Mouse (Mus musculus) fibroblast of lung, adult 2 months (primary cell): Measurements from ENCODE around the gene Zfp771.
"Not testable (repeated sequence)": the region's sequence is repeated elsewhere in the genome, so short reads cannot be mapped to it uniquely, and the experiment has no call there.

Source experiments
- DNase-seq: peaks from one replicate; pipeline ENCODE4 v3.0.0-alpha.2; 2011; ENCODE audit warnings: low read depth

The Zfp771 gene

GRCm38 (mm10) chr7:127217901-127218642 is 26.0 kb upstream of the Zfp771 start:
- DNase-seq: no peak

GRCm38 (mm10) chr7:127218670-127219069 is 25.4 kb upstream of the Zfp771 start:
- DNase-seq: no peak

GRCm38 (mm10) chr7:127220440-127220839 is 23.6 kb upstream of the Zfp771 start:
- DNase-seq: no peak

- no peak for DNase-seq
Measured at GRCm38 (mm10) chr7:127223106-127223505, 21.0 kb upstream of the Zfp771 start.

GRCm38 (mm10) chr7:127223515-127224478 is 20.3 kb upstream of the Zfp771 start:
- no peak for DNase-seq

- no peak for DNase-seq
Measured at GRCm38 (mm10) chr7:127224616-127225015, 19.5 kb upstream of the Zfp771 start.

GRCm38 (mm10) chr7:127225147-127225995 is 18.7 kb upstream of the Zfp771 start:
- no peak for DNase-seq

- DNase-seq: no peak
Measured at GRCm38 (mm10) chr7:127228615-127229303, 15.3 kb upstream of the Zfp771 start.

GRCm38 (mm10) chr7:127231376-127231775 is 12.7 kb upstream of the Zfp771 start:
- DNase-seq: no peak

- no peak for DNase-seq
Measured at GRCm38 (mm10) chr7:127231826-127232621, 12.1 kb upstream of the Zfp771 start.

GRCm38 (mm10) chr7:127232622-127233367 is 11.3 kb upstream of the Zfp771 start, which contains the start of the genes Zfp553 and Sept1:
Zfp553 (plus strand) TSS chr7:127233061.
Sept1 (minus strand) TSS chr7:127233130.
- no peak for DNase-seq

- no peak for DNase-seq
Measured at GRCm38 (mm10) chr7:127233368-127233749, 10.7 kb upstream of the Zfp771 start.

GRCm38 (mm10) chr7:127233765-127234164 is 10.3 kb upstream of the Zfp771 start:
- DNase-seq: no peak

GRCm38 (mm10) chr7:127234777-127235176 is 9.3 kb upstream of the Zfp771 start:
- DNase-seq: no peak

- no peak for DNase-seq
Measured at GRCm38 (mm10) chr7:127243361-127243867, 660 bp upstream of the Zfp771 start.

GRCm38 (mm10) chr7:127244658-127245510 is 810 bp downstream of the Zfp771 start:
- DNase-seq: no peak

GRCm38 (mm10) chr7:127250511-127250910 is 6.4 kb downstream of the Zfp771 start:
- DNase-seq: not testable (repeated sequence)

- DNase-seq: no peak
Measured at GRCm38 (mm10) chr7:127252414-127252813, 8.3 kb downstream of the Zfp771 start.

GRCm38 (mm10) chr7:127253341-127253740 is 9.3 kb downstream of the Zfp771 start:
- no peak for DNase-seq
